Mouse (Mus musculus): ENCODE results near the gene Rbm18.
A peak's percentile ranks its signal among the peaks of the same experiment; 100 is the strongest.
"Not testable (repeated sequence)": the region's sequence is repeated elsewhere in the genome, so short reads cannot be mapped to it uniquely, and the experiment has no call there.

The Rbm18 gene

GRCm38 (mm10) chr2:36136300-36136941, at the start of gene Rbm18, which contains the start of gene Mrrf:
Rbm18 (minus strand) TSS chr2:36136773.
Mrrf (plus strand) TSS chr2:36136389.
- peak; percentile 99 for DNase-seq

GRCm38 (mm10) chr2:36184876-36185275, 48.3 kb upstream of the Rbm18 start:
- DNase-seq: no peak

GRCm38 (mm10) chr2:36184192-36184591, 47.6 kb upstream of the Rbm18 start:
- DNase-seq: no peak

- DNase-seq: peak; percentile 93
These were observed 46.7 kb upstream of the Rbm18 start for GRCm38 (mm10) chr2:36183278-36183677.

- not testable (repeated sequence) for DNase-seq
These were observed 45.2 kb upstream of the Rbm18 start for GRCm38 (mm10) chr2:36181587-36182368.

- DNase-seq: no peak
These were observed 42.9 kb upstream of the Rbm18 start for GRCm38 (mm10) chr2:36179487-36179886.

GRCm38 (mm10) chr2:36172574-36172973, 36.0 kb upstream of the Rbm18 start:
- DNase-seq: peak; percentile 94

- no peak for DNase-seq
These were observed 35.6 kb upstream of the Rbm18 start for GRCm38 (mm10) chr2:36172136-36172535.

- DNase-seq: peak; percentile 84
These were observed 32.6 kb upstream of the Rbm18 start for GRCm38 (mm10) chr2:36169176-36169575.

- DNase-seq: peak; percentile 90
These were observed 31.5 kb upstream of the Rbm18 start for GRCm38 (mm10) chr2:36167990-36168618.

GRCm38 (mm10) chr2:36159336-36159735, 22.8 kb upstream of the Rbm18 start:
- no peak for DNase-seq

GRCm38 (mm10) chr2:36157461-36157860, 20.9 kb upstream of the Rbm18 start:
- DNase-seq: no peak

- DNase-seq: peak; percentile 52
These were observed 15.8 kb upstream of the Rbm18 start for GRCm38 (mm10) chr2:36152401-36152800.

- peak; percentile 82 for DNase-seq
These were observed 12.3 kb upstream of the Rbm18 start for GRCm38 (mm10) chr2:36148876-36149365.

- DNase-seq: peak; percentile 15
These were observed 2.5 kb upstream of the Rbm18 start for GRCm38 (mm10) chr2:36139096-36139495.

GRCm38 (mm10) chr2:36135887-36136286, 686 bp downstream of the Rbm18 start:
- DNase-seq: no peak

- peak; percentile 68 for DNase-seq
These were observed 7.5 kb downstream of the Rbm18 start for GRCm38 (mm10) chr2:36129051-36129450.

- peak; percentile 96 for DNase-seq
These were observed 8.6 kb downstream of the Rbm18 start for GRCm38 (mm10) chr2:36127973-36128372.

- DNase-seq: peak; percentile 66
These were observed 9.7 kb downstream of the Rbm18 start for GRCm38 (mm10) chr2:36126795-36127429.

GRCm38 (mm10) chr2:36112632-36113031, 23.9 kb downstream of the Rbm18 start:
- DNase-seq: no peak

GRCm38 (mm10) chr2:36108615-36109014, 28.0 kb downstream of the Rbm18 start:
- DNase-seq: no peak

- peak; percentile 96 for DNase-seq
These were observed 31.4 kb downstream of the Rbm18 start, which contains the start of gene Lhx6 for GRCm38 (mm10) chr2:36104956-36105741. Lhx6 (minus strand) TSS chr2:36105408.

All from heart, adult 11 months (tissue).